Mouse (Mus musculus) heart, embryonic 11.5 days (tissue): ENCODE measurements around the gene Wfdc17. TPM values are rescaled to one million over a fixed set of nuclear protein-coding genes. Genes with fewer than 3 reads are reported as not detected.

Source experiments
- ATAC-seq: fragments of 200-750 bp; cut with Nextera tagmentation; replicated peaks from 2 replicates; pipeline ENCODE4 v1.8.0; 2017; ENCODE audit warnings: moderate library complexity; ENCODE audit not compliant: insufficient number of reproducible peaks, low FRiP score, low TSS enrichment
- H3K27ac ChIP-seq: fragments of 300-500 bp; sonication (generic); 2 replicates; pipeline ENCODE4 v1.5.1; 2014; ENCODE audit warnings: mild to moderate bottlenecking, low read depth, low read length
- H3K27me3 ChIP-seq: fragments of 300-500 bp; sonication (generic); 2 replicates; pipeline ENCODE4 v1.6.1; 2014; ENCODE audit warnings: mild to moderate bottlenecking, low read length, mixed read lengths; ENCODE audit not compliant: control insufficient read depth, insufficient read depth
- H3K36me3 ChIP-seq: fragments of 300-500 bp; sonication (generic); 2 replicates; pipeline ENCODE4 v1.6.1; 2014; ENCODE audit warnings: mild to moderate bottlenecking, low read length, moderate library complexity, mixed read lengths; ENCODE audit not compliant: control insufficient read depth, insufficient read depth
- H3K4me1 ChIP-seq: fragments of 300-500 bp; sonication (generic); 2 replicates; pipeline ENCODE4 v1.6.1; 2014; ENCODE audit warnings: low read length; ENCODE audit not compliant: control insufficient read depth, insufficient read depth
- H3K4me2 ChIP-seq: fragments of 300-500 bp; sonication (generic); 2 replicates; pipeline ENCODE4 v1.6.1; 2014; ENCODE audit warnings: mild to moderate bottlenecking, moderate library complexity
- H3K4me3 ChIP-seq: fragments of 300-500 bp; sonication (generic); 2 replicates; pipeline ENCODE4 v1.5.1; 2014; ENCODE audit warnings: low read depth, low read length
- H3K9ac ChIP-seq: fragments of 300-500 bp; sonication (generic); 2 replicates; pipeline ENCODE4 v1.6.1; 2014; ENCODE audit warnings: mild to moderate bottlenecking, low read depth, low read length, moderate library complexity
- H3K9me3 ChIP-seq: fragments of 300-500 bp; sonication (generic); replicated peaks from 2 replicates; pipeline ENCODE4 v1.6.1; 2016; ENCODE audit warnings: low read length; ENCODE audit not compliant: control insufficient read depth
- WGBS: fragments of 180-500 bp; shearing (Covaris S2); extraction: QIAGEN DNeasy Blood & Tissue Kit; methylation state at CpG from one replicate; pipeline ENCODE4 v1.1.7; 2014; ENCODE audit not compliant: insufficient replicate concordance; 5-methylcytosine and 5-hydroxymethylcytosine counted together
- polyA plus RNA-seq: library from polyadenylated mRNA; unstranded; fragments of >200 nt; fragmentation: Nextera tagmentation; extraction: Ambion mirVana; gene quantifications from 2 replicates; pipeline ENCODE4 v1.2.1, GENCODE M21; 2014

The Wfdc17 gene
- 0.66 TPM in 1 of 2 replicates, not detected in the other for polyA plus RNA-seq

- Histone ChIP-seq H3K4me3 (no peak within 1 kb of the TSS), H3K9me3 (no peaks in the 10 kb centered on the region), H3K36me3 (no peaks in the 10 kb centered on the region), H3K4me2 (no peak within 1 kb of the TSS), H3K27ac (no peak within 1 kb of the TSS), H3K4me1 (no peaks in the 10 kb centered on the region), H3K9ac (no peak within 1 kb of the TSS), H3K27me3 (no peaks in the 10 kb centered on the region)
- no peak for ATAC-seq
- WGBS: 43% methylated on average over 1 of the region's 1 CpGs
Measured at GRCm38 (mm10) chr11:83703705-83704104, at the start of gene Wfdc17. TSS of gene Wfdc17 (plus strand) at chr11:83703991.

GRCm38 (mm10) chr11:83654606-83655005 is 49.2 kb upstream of the Wfdc17 start:
- Histone ChIP-seq H3K4me2 (no peak overlapping the region), H3K9ac (no peak overlapping the region), H3K4me3 (no peak overlapping the region), H3K27ac (no peak overlapping the region), H3K4me1 (no peaks in the 10 kb centered on the region), H3K27me3 (no peaks in the 10 kb centered on the region), H3K36me3 (no peaks in the 10 kb centered on the region), H3K9me3 (no peaks in the 10 kb centered on the region)
- no peak for ATAC-seq
- 73% methylated on average over 8 of the region's 8 CpGs for WGBS

- no peak overlapping the region for H3K27ac ChIP-seq
- no peak overlapping the region for H3K9ac ChIP-seq
- no peaks in the 10 kb centered on the region for H3K27me3 ChIP-seq
- ATAC-seq: no peak
- H3K36me3 ChIP-seq: no peaks in the 10 kb centered on the region
- H3K4me1 ChIP-seq: no peaks in the 10 kb centered on the region
- H3K4me2 ChIP-seq: no peak overlapping the region
- no peaks in the 10 kb centered on the region for H3K9me3 ChIP-seq
- no peak overlapping the region for H3K4me3 ChIP-seq
- 81% methylated on average over 3 of the region's 3 CpGs for WGBS
Measured at GRCm38 (mm10) chr11:83657508-83657907, 46.3 kb upstream of the Wfdc17 start.

GRCm38 (mm10) chr11:83658797-83659196 is 45.0 kb upstream of the Wfdc17 start:
- ATAC-seq: no peak

DNA sequence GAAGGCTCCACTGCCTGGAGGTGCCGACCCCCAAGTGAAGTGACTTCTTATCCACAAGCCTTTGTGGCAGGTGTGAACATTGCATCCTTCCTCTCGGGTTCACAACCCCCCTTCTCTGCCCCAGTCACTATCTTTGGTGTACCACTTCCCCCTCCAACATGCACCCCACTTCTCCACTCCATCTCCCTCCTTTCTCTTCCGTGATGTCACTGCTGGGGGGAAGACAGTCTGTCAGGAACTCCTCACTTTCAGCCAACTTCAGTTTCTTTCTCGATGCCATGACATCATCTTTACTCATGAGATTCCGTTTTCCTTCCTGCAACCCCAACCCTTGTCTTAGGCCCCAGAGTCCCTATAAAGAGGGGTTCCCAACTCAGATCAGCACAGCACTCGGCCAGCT is 41.6 kb upstream of the Wfdc17 start, which contains the start of gene Ccl4:
Ccl4 (plus strand) TSS at position 381 of the 400 bp plus-strand sequence.
- H3K4me1 ChIP-seq: no peaks in the 10 kb centered on the region
- H3K9me3 ChIP-seq: no peaks in the 10 kb centered on the region
- no peak within 1 kb of the TSS for H3K27ac ChIP-seq
- H3K9ac ChIP-seq: no peak within 1 kb of the TSS
- 71% methylated on average over 6 of the region's 6 CpGs for WGBS
- ATAC-seq: no peak
- H3K27me3 ChIP-seq: no peaks in the 10 kb centered on the region
- H3K4me3 ChIP-seq: no peak within 1 kb of the TSS
- no peaks in the 10 kb centered on the region for H3K36me3 ChIP-seq
- H3K4me2 ChIP-seq: no peak within 1 kb of the TSS

More at GRCm38 (mm10) chr11:83658797-83659196, 45.0 kb upstream of the Wfdc17 start:
- Histone ChIP-seq H3K36me3 (no peaks in the 10 kb centered on the region), H3K27me3 (no peaks in the 10 kb centered on the region), H3K27ac (no peak overlapping the region), H3K9me3 (no peaks in the 10 kb centered on the region), H3K4me2 (no peak overlapping the region), H3K4me3 (no peak overlapping the region), H3K4me1 (no peaks in the 10 kb centered on the region), H3K9ac (no peak overlapping the region)
- 76% methylated on average over 6 of the region's 6 CpGs for WGBS

DNA sequence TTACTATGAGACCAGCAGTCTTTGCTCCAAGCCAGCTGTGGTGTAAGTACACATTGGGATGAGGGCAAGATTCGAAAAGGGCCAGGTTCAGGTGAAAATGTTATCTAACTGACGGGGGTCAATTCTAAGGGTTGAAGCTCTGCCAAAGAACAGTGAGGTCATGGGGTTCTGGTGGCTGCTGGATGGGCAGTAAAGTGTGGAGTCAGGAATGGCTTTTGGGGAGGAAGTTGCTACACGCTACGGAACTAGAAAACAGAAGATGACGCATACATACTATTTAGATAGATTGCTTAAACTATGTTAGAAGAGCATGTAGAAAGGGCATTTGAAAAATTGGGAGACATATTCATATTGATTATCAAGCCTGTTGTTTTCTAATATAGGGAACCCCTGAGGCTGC is 40.3 kb upstream of the Wfdc17 start:
- no peak for ATAC-seq
- Histone ChIP-seq H3K4me3 (no peak overlapping the region), H3K27ac (no peak overlapping the region), H3K9me3 (no peaks in the 10 kb centered on the region), H3K36me3 (no peaks in the 10 kb centered on the region), H3K4me2 (no peak overlapping the region), H3K27me3 (no peaks in the 10 kb centered on the region), H3K9ac (no peak overlapping the region), H3K4me1 (no peaks in the 10 kb centered on the region)
- 68% methylated on average over 5 of the region's 5 CpGs for WGBS

DNA sequence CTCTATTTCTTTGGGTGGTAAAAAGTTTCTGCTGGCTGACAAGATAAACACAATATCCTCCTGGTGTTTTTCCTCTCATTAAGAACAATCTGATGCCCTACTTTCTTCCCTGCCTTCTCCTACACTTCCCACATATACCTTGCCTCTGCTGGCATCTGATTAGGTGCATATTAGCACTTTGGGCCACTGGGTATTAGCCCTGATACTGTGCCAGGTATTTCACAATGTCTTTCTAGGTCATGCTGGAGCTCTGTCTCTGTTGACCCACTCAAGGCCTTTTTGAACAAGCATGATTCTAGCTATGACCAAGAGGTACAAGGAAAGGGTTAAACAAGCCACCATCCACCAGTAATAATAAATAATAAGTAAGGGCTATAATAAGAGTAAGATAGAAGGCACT is 32.0 kb upstream of the Wfdc17 start:
- Histone ChIP-seq H3K4me2 (no peak overlapping the region), H3K9me3 (no peaks in the 10 kb centered on the region), H3K36me3 (no peaks in the 10 kb centered on the region), H3K27ac (no peak overlapping the region), H3K4me3 (no peak overlapping the region), H3K9ac (no peak overlapping the region), H3K27me3 (no peaks in the 10 kb centered on the region; the same call in 1 of the 2 replicates), H3K4me1 (no peaks in the 10 kb centered on the region)
- ATAC-seq: no peak

GRCm38 (mm10) chr11:83675665-83676064 is 28.1 kb upstream of the Wfdc17 start:
- Histone ChIP-seq H3K27ac (no peak overlapping the region), H3K36me3 (no peaks in the 10 kb centered on the region), H3K4me3 (no peak overlapping the region), H3K9me3 (no peaks in the 10 kb centered on the region), H3K27me3 (no peaks in the 10 kb centered on the region; the same call in 1 of the 2 replicates), H3K4me2 (no peak overlapping the region), H3K4me1 (no peaks in the 10 kb centered on the region), H3K9ac (no peak overlapping the region)
- WGBS: 90% methylated on average over 1 of the region's 1 CpGs
- no peak for ATAC-seq

GRCm38 (mm10) chr11:83689918-83690317 is 13.9 kb upstream of the Wfdc17 start:
- Histone ChIP-seq H3K27me3 (no peaks in the 10 kb centered on the region), H3K36me3 (no peaks in the 10 kb centered on the region), H3K27ac (no peak overlapping the region), H3K4me3 (no peak overlapping the region), H3K4me1 (no peaks in the 10 kb centered on the region), H3K4me2 (no peak overlapping the region), H3K9ac (no peak overlapping the region), H3K9me3 (no peaks in the 10 kb centered on the region)
- no peak for ATAC-seq
- 74% methylated on average over 1 of the region's 1 CpGs for WGBS
